Mouse (Mus musculus) C2C12 (cell line): ENCODE data around the gene Spata5.

Experiments
- CEBPB ChIP-seq: IDR thresholded peaks from one replicate; pipeline ENCODE4 v1.6.1; 2011; ENCODE audit warnings: low read depth, mild to moderate bottlenecking, control low read depth, moderate library complexity
- CTCF ChIP-seq: IDR thresholded peaks from one replicate; pipeline ENCODE4 v1.5.1; 2011; ENCODE audit not compliant: control insufficient read depth, insufficient read depth, insufficient read length

DNA sequence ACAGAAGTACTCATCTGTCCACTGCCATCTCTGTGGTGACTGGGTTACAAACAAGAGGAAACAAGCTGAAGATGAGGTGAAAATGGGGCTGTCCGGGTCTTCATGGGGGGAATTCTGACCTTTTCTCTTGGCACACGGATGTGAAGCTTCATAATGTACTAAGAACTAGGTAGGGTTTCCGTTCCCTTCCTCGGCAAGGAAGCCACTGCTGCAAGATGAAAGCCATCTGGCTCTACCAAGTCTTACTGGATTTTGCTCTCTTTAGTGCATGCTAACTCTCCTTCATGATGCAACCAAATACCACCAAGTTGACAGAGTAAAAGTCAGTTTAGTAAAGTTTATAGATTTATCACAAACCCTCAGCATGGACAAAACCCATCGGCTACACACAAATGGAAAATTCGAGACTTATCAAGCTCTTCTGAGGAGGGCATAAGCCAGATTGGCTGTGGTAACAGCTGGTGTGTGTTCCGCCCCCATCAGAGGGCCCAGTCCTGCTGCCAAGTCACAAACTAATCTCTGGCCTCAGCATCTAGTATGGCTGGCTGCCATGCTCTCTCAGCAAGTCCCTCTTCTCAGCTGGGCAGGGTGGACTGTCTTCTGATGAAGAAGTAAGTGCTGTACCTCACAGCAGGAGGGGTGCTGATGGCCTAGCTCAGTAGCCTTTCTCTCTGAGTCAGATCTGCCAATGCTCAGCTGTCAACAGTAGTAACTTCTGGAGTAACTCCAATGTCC lies 20.9 kb upstream of the Spata5 start:
- TF ChIP-seq CTCF, result no peak
- TF ChIP-seq CEBPB, result no peak
